Mouse (Mus musculus) thymus, postnatal 25 days (tissue): ENCODE data around the gene Rgl1.

Experiments
- DNase-seq: peaks from one replicate; pipeline ENCODE4 v3.0.0; 2022

The Rgl1 gene

DNA sequence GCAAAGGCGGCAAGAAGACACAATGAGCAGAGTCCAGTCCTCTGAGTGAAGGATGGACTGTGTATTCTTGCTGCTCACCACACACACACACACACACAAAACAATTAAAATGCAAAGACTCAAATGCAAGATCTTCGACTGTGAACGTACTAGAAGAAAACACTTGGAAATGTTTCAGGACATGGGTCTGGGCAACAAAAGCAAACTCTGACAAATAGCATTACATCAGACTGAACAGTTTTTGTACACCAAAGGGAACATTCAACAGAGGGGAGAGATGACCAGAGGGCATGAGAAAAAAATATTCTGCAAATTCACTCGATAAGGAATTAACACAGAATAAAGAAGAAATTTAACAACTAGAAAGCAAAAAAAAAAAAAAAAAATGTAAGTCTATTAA lies 52.2 kb downstream of the Rgl1 start:
- no peak for DNase-seq

DNA sequence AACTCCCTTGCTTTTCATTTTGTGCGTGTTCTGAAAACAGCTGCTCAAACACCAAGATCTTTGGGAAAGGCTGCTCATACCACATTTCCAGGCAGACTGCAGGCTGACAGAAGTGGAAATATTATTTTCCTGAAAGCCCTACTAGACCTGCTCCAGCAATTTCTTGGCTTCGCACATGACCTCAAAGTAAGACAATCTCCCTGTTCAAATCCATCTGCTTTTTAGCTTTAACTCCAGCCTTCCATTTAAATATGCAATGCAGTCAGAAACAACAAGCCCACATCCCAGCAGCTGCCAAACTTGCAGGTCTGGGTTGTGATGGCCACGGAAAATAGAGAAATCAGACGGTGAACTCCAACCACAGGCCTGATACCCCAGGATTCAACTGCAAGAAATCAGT lies 55.1 kb downstream of the Rgl1 start:
- no peak for DNase-seq

DNA sequence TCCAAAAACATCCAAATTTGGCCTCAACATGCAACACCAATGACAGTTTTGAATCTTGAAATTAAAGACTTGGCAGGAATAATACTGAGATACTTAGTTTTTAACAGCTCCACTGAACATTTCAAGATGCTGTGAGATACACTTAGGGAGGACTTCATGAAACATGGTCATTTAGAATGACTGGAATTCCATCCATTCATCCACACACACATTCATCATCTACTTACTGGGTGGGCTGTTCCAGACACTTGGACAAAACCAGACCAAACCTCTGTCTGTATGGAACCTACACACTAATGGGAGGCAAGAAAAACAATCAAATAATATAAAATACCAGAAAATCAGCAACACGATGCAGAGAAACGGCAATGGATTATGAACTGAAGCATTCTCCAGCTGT lies 58.6 kb downstream of the Rgl1 start:
- DNase-seq = no peak

DNA sequence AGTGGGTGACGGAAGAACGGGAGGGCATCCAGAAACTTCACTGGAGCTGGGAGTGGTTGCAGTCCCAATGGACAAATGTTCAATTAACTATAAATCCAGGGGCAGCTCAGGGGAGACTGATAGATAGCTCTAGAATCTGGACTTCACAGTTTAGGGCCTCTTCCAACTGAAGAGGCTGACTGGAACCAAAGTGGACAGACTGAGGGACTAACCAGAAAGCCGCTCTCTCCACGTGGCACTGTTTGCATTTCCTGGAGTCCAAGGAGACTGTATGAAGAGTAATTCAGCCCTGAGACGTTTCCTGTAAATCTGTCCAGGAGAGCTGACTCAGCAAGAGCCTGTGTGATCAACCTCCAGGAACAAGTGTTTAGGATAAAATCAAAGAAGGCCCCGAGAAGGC lies 62.2 kb downstream of the Rgl1 start:
- DNase-seq = no peak

- DNase-seq = no peak
Measured at GRCm38 (mm10) chr1:152702920-152703319, 63.2 kb downstream of the Rgl1 start.

- no peak for DNase-seq
Measured at GRCm38 (mm10) chr1:152701066-152701465, 65.1 kb downstream of the Rgl1 start.

DNA sequence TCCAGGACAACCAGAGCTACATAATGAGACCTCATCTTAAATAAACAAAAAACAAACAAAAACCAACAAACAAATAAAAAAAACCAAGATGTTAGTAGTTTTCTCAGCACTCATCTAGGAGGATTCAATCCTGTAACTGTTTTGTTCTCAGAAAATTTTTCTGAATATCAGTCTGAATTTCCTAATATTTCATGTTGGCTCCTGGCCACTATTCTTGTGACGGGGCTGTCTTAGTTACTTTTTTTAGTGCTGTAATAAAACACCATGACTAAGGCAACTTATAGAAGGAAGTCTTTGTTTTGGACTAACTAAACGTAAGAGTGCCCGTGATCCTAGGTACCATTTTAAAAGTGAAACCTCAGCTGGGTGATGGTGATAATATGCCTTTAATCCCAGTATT lies 68.8 kb downstream of the Rgl1 start:
- DNase-seq = no peak

- DNase-seq = no peak
Measured at GRCm38 (mm10) chr1:152695491-152695890, 70.7 kb downstream of the Rgl1 start.

DNA sequence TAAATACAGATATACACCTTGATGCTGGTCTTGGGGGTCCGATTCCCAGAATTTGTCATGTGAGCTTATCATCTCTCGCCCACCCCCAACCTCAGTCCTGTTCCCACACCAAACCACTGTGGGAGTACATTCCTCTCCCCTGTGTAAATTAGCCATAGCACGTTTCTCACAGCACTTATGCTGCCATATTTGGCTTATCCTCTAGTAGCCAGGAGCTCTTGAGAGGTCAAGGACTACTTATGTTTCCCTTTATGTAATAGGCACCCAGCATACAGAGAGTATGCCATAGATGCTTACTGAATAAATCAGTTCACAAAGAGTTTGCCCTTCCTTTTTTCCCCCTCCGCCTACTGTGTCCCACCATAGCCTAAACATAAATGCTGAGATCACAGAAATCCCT lies 76.2 kb downstream of the Rgl1 start:
- no peak for DNase-seq

DNA sequence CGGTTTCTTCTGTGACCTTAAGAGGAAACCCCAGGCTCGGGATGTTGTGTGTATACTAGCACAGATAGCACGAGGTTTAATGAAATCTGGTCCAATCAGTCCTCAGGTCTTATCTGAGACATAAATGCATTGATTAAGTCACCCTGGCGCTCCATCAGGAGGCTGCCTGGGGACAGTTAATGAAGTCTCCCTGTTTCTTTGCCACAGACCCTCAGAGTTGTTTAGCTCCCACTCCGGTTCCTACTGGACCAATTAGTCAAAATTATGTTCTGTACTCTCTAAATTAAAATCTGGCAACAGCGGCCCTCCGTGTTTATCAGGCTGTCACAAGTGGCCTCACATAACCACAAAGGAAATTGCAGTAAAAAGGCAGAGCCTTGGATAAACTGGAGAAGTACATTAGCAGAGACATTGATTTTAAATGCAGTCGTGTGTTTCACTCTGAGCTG lies 78.4 kb downstream of the Rgl1 start:
- DNase-seq = no peak

- DNase-seq = no peak
Measured at GRCm38 (mm10) chr1:152687099-152687730, 78.9 kb downstream of the Rgl1 start.

- no peak for DNase-seq
Measured at GRCm38 (mm10) chr1:152685531-152685930, 80.6 kb downstream of the Rgl1 start.

DNA sequence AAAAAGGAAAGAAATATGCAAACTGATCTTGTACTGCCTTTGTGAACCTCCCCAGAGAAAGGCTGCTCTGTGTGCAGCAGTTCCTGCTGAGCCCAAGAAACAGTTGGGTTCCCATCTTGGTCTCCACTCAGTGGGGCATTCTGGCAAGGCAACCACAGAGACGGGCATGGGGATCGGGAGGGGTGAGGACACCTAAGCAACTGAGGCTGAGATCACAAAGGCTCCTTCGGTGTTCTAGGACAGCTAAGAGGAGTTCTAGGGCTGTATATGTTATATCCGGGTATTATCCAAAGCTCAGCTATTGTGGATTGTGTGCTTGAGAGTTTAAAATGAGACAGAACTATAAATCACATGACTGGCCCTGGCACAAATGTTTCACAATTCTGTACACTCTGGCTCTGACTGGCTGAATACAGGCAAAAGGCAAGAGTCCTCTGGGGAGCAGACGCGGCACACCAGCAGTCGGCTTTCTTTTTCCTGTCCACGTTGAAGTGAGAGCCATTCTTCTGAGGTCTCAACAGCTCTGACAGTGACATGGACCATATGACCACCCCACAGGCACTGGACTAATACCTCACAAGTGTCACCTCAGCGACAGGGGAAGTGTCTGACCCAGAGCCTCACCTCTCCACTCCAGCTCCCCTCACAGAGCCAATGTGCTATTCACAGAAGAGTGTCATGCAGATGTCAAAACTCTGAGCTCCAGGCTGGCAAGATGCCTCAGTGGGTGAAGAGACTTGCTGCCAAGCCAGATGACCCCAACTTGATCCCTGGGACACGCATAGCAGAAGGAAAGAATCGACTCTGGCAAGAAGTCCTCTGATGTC lies 83.6 kb downstream of the Rgl1 start:
- no peak for DNase-seq

GRCm38 (mm10) chr1:152681676-152682367 lies 84.3 kb downstream of the Rgl1 start:
- no peak for DNase-seq

- no peak for DNase-seq
Measured at GRCm38 (mm10) chr1:152681116-152681515, 85.0 kb downstream of the Rgl1 start.

DNA sequence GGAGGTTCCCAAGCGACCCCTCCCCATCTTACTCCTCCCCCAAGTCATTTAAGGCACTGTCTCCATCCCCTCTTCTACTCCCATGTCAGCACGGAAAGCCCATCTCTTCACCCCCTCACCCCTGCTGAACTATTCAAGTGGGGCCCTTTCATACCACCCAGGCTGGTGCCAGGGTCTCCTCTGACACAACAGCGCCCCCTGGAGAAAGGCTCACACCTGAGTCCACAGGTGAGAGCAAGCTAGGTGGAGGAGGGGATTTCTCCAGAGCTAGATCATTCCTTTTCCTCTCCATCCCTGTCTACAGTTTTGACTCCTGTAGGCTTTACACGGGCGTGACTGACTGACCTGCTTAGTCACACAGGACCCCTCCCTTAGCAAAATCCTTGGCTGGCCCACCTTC lies 87.7 kb downstream of the Rgl1 start:
- DNase-seq = peak; percentile 66

DNA sequence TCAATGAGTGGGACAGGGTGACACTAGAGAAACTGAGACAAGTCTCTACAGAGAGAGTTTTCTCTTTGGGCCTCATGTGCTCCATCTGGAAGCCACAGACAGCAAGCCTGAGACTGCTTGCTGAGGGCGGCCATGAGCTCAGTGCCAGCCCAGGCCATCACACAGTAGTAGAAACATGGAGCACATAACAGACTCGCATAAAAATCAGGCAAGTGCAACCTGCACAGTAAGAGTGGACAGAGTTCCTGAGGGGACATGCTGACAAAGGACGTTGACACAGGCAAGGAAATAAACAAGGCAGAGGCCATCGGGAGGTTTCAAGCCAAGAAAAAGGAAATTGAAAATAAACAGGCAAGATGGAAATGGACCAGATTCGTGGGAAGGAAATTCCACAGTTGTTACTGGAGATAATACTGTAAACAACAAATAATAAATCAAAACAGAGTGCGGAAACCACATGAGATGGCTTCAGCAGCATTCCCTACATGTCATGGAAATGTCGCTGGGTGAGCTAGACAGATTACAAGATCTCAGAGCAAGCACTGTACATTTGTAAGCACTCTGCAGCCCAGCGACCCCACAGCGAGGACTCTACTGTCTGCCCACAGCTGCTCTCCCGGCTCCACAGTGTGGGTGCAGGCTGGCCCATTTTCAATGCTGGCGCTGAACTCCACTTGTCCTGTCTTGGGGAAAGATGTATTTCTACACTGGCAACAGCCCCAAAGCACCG lies 88.5 kb downstream of the Rgl1 start:
- DNase-seq = no peak

DNA sequence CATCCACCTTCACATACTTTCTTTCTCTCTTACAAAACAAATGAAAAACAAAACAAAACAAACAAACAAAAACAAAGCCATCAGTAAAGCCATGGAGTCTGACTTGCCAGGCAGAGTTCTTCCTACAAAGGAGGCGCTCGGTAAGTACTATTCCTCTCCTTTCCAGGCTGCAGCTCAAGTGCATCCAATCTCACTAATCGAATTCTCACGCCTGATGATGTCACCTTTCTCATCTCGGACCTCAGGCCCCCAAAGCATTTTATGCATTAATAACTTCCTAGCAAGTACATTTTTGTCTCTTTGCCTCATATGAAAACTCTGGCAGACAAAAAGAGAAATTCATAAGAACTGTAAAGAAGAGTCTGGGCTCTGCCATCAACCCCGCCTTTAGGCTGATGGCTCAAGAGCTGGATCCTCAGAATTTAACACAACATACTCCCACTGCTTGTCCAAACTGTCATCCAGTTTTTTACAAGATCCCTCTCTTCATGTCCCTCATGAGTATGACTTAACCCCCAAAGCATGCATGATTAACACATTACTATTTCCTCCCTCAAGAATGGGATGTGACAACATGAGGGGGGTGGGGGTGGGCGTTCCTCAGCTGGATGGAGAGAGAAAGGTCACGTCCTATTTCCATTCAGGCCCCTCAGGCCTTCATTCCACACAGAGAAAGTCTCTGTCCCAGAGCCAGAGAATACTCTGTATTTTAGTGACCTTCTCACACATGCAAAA lies 96.5 kb downstream of the Rgl1 start:
- no peak for DNase-seq

- DNase-seq = no peak
Measured at GRCm38 (mm10) chr1:152660436-152660835, 105.7 kb downstream of the Rgl1 start.

- no peak for DNase-seq
Measured at GRCm38 (mm10) chr1:152659961-152660360, 106.2 kb downstream of the Rgl1 start.

GRCm38 (mm10) chr1:152656601-152657000 lies 109.5 kb downstream of the Rgl1 start:
- no peak for DNase-seq

DNA sequence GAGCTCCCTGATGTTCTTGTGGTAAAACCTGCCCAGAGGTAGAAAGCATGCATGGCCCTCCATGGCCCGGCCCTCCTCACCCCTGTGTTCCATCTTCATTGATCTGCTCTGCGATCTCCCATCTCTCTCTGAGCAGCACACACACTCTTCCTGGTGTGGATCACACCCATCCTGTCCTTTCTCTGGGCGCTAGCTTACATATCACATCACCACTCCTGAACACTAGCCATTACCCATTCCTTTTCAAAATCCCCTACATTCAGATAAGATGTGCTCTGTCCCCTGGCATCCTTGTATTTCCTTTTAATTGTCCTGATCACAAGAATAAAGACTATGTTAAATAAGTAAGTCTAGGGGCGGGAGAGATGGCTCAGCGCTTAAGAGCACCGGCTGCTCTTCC lies 111.3 kb downstream of the Rgl1 start:
- DNase-seq = no peak

DNA sequence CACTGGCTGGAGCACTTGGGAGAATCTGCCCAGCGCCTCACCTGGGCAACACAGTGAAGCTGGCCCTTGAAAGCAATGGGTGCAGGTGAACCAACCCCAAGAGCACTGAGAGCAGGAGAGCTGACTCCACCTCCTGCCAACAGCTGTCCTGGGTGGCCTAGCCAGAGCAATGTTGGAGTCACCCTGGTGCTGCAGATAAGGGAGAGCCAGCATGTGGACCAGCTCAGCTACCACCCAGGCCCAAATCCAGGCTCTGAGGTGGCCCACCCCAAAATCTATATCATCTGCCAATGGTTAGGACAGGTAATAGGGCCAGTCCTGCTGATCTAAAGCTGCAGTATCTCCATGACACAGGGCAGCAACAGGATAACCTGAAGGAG lies 114.7 kb downstream of the Rgl1 start:
- no peak for DNase-seq
